Mouse (Mus musculus): ENCODE results near the gene Heca.

DNA sequence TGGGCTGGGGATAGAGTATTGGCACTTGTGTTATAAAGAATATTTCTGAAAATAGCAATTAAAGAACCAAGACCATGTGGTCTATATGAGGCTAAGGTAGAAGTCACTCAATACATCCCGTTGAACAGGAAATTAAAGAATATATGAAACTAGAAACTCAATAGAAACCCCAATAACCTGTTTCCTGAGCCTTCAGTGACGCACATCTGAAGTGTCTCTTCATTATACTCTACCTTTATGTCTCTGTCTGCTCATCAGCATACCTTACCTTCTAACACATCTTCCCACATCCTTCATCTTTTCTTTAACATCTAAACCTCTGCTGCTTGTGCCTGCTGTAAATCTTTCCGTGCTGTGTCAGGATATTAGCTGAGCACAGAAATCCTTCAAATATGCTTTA is 67.8 kb downstream of the Heca start:
- TF ChIP-seq POLR2A (IDR thresholded peaks at IDR 0.05; ENCODE audit: borderline replicate concordance, extremely low read depth, insufficient read depth, insufficient read length, poor library complexity, severe bottlenecking) (no peak), CTCF (IDR thresholded peaks at IDR 0.05; ENCODE audit: borderline replicate concordance, extremely low read depth, insufficient read depth, insufficient read length) (no peak)

All from brain, embryonic 14.5 days (tissue).